Mouse (Mus musculus): ENCODE measurements around the gene Slc9a5.

DNA sequence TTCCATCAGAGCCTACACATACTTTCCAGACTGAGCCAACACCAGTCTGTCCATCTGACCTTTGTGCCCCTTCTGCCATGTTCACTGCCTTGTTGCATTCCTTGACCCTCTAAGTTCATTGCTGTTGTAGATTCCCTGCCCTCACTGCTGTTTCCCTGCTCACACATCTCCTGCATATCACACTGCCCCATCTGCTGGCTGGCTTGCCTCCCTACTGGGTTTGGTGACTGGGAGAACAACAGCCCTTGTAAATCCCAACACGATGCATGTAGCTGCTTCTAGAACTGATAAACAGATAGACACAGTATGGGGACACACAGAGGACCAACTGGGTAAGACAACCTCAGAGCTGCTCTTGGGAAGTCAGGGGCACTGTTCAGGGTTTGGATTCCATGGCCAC lies 36.9 kb upstream of the Slc9a5 start:
- TF ChIP-seq CTCF (IDR thresholded peaks at IDR 0.05; ENCODE audit: control insufficient read depth, insufficient read depth, low read length) (no peak), POLR2A (IDR thresholded peaks at IDR 0.05; ENCODE audit: borderline replicate concordance, control insufficient read depth, low read depth, low read length) (no peak)
